ENCODE assay signal across 9 mouse cellular contexts in genomic region chr8:110168046-110168445, GRCm38 (mm10). TPM values are rescaled to one million over a fixed set of nuclear protein-coding genes. Genes with fewer than 3 reads are reported as not detected.
A peak's percentile ranks its signal among the peaks of the same experiment; 100 is the strongest.
DNase-seq lines count a peak whose midpoint lies in the region; ATAC-seq and TF ChIP-seq lines count a peak whose summit lies in the region.
"Had no signal": no experiment of that assay in that cellular context is flagged by ENCODE, and none has a peak within 500 bp of the region (broad histone marks: within the 10 kb centered on the region; RNA-seq: fewer than 3 reads in every experiment).

Gene Calb2 (minus strand): TSS chr8:110168210.

- TF ChIP-seq POLR2A in kidney, adult 2 months (IDR thresholded peaks at IDR 0.05; ENCODE audit: low read depth, low read length), result no peak

- no peak within 1 kb of the TSS for H3K9ac ChIP-seq in midbrain, embryonic 14.5 days (replicated peaks; ENCODE audit: low read length)
- no peak within 1 kb of the TSS for H3K9ac ChIP-seq in stomach, postnatal 0 days (ENCODE audit: low read length)

- no peaks in the 10 kb centered on the region for H3K27me3 ChIP-seq in kidney, adult 2 months (replicated peaks; ENCODE audit: control insufficient read depth, insufficient read depth, low read length)
- H3K27me3 ChIP-seq in limb, embryonic 10.5 days (ENCODE audit: low read depth, poor library complexity, severe bottlenecking), result peaks cover 45% of the 10 kb centered on the region
- peaks cover 9% of the 10 kb centered on the region for H3K27me3 ChIP-seq in midbrain, embryonic 14.5 days (ENCODE audit: control insufficient read depth, insufficient read depth, low read length)
- H3K27me3 ChIP-seq in stomach, postnatal 0 days (ENCODE audit: control insufficient read depth, insufficient read depth, low read length), result no peaks in the 10 kb centered on the region

- ATAC-seq in common myeloid progenitor, adult 5-6 weeks (replicated peaks; ENCODE audit: low read depth, poor library complexity, severe bottlenecking), result peak; percentile 60
- ATAC-seq in midbrain, embryonic 14.5 days (ENCODE audit: low FRiP score, low TSS enrichment), result peak; percentile 71
- peak; percentile 49 for ATAC-seq in stomach, postnatal 0 days (ENCODE audit: low FRiP score, low TSS enrichment)

- no peaks in the 10 kb centered on the region for H3K4me1 ChIP-seq in kidney, adult 2 months (ENCODE audit: control insufficient read depth, insufficient read depth, low read length)
- H3K4me1 ChIP-seq in limb, embryonic 10.5 days, result peaks cover 9% of the 10 kb centered on the region
- no peaks in the 10 kb centered on the region for H3K4me1 ChIP-seq in midbrain, embryonic 14.5 days (ENCODE audit: control insufficient read depth, insufficient read depth, low read length)
- H3K4me1 ChIP-seq in stomach, postnatal 0 days (replicated peaks; ENCODE audit: control insufficient read depth, insufficient read depth), result no peaks in the 10 kb centered on the region

- WGBS in kidney, adult 2 months, result 2% methylated on average over 33 of the region's 33 CpGs
- under 1% methylated on average over 33 of the region's 33 CpGs for WGBS in limb, embryonic 10.5 days
- WGBS in midbrain, embryonic 14.5 days, result 1% methylated on average over 33 of the region's 33 CpGs
- WGBS in stomach, postnatal 0 days, result under 1% methylated on average over 33 of the region's 33 CpGs

- H3K4me2 ChIP-seq in midbrain, embryonic 14.5 days (ENCODE audit: low read length), result peak within 1 kb of the TSS; percentile 51
- no peak within 1 kb of the TSS for H3K4me2 ChIP-seq in stomach, postnatal 0 days (replicated peaks; ENCODE audit: low read depth)

- no peak within 1 kb of the TSS for H3K27ac ChIP-seq in kidney, adult 2 months (ENCODE audit: insufficient read depth, low read depth, low read length)
- no peak within 1 kb of the TSS for H3K27ac ChIP-seq in limb, embryonic 10.5 days
- H3K27ac ChIP-seq in midbrain, embryonic 14.5 days (replicated peaks; ENCODE audit: low read depth, low read length), result no peak within 1 kb of the TSS
- no peak within 1 kb of the TSS for H3K27ac ChIP-seq in stomach, postnatal 0 days (replicated peaks)

- no peak for TF ChIP-seq EP300 in stomach, postnatal 0 days (optimal IDR thresholded peaks at IDR 0.05)

- H3K36me3 ChIP-seq in kidney, adult 2 months (ENCODE audit: control insufficient read depth, insufficient read depth, low read length), result no peaks in the 10 kb centered on the region
- H3K36me3 ChIP-seq in limb, embryonic 10.5 days, result no peaks in the 10 kb centered on the region
- H3K36me3 ChIP-seq in midbrain, embryonic 14.5 days (ENCODE audit: control insufficient read depth, insufficient read depth, low read length), result no peaks in the 10 kb centered on the region
- H3K36me3 ChIP-seq in stomach, postnatal 0 days (ENCODE audit: control insufficient read depth, insufficient read depth, low read length), result no peaks in the 10 kb centered on the region

- peak; percentile 36; the same call in 1 of the 2 replicates for TF ChIP-seq CTCF in kidney, adult 2 months (conservative IDR thresholded peaks at IDR 0.05; ENCODE audit: insufficient read depth, insufficient read length, low read depth, low read length)
- peak; percentile 83 for TF ChIP-seq CTCF in stomach, postnatal 0 days (IDR thresholded peaks at IDR 0.05; ENCODE audit: low read depth)

- H3K4me3 ChIP-seq in kidney, adult 2 months (ENCODE audit: insufficient read depth, low read depth, low read length), result no peak within 1 kb of the TSS
- peak within 1 kb of the TSS; percentile 34 for H3K4me3 ChIP-seq in limb, embryonic 10.5 days
- peak within 1 kb of the TSS; percentile 27 for H3K4me3 ChIP-seq in midbrain, embryonic 14.5 days (replicated peaks; ENCODE audit: low read depth, low read length)
- H3K4me3 ChIP-seq in stomach, postnatal 0 days (ENCODE audit: low read depth, low read length), result no peak within 1 kb of the TSS; the same call in 1 of the 2 replicates

- H3K9me3 ChIP-seq in limb, embryonic 10.5 days (replicated peaks), result no peaks in the 10 kb centered on the region
- no peaks in the 10 kb centered on the region for H3K9me3 ChIP-seq in midbrain, embryonic 14.5 days (ENCODE audit: control insufficient read depth, low read length)
- H3K9me3 ChIP-seq in stomach, postnatal 0 days (ENCODE audit: control insufficient read depth, low read length), result no peaks in the 10 kb centered on the region

- DNase-seq in kidney, adult 18-20 months, result peak; percentile 28
- no peak for DNase-seq in kidney, adult 11 months
- DNase-seq in gastrocnemius, adult 18-20 months (ENCODE audit: low spot score), result peak; percentile 1
- peak; percentile 5 for DNase-seq in kidney, adult 2 months
- DNase-seq in limb, embryonic 10.5 days (ENCODE audit: low spot score), result peak; percentile 88
- peak; percentile 93 for DNase-seq in midbrain, embryonic 14.5 days
- DNase-seq in stomach, postnatal 0 days (ENCODE audit: low spot score), result peak; percentile 57

RNA-seq across cellular contexts. Expression of gene Calb2, which starts in this region (rescaled TPM):
- total RNA-seq in common myeloid progenitor, adult 5-6 weeks (2017), result not detected in 2 replicates
- not detected for total RNA-seq in gastrocnemius, adult 18-20 months (2021)
- polyA plus RNA-seq in kidney, adult 2 months (2012; rRNA removed), result not detected in 2 replicates
- polyA plus RNA-seq in limb, embryonic 10.5 days (2016; fragmentation: Nextera tagmentation; extraction: Ambion mirVana), result 2.9 and 10.2 TPM in 2 replicates
- 97.2 and 120 TPM in 2 replicates for polyA plus RNA-seq in midbrain, embryonic 14.5 days (2014; fragmentation: Nextera tagmentation; extraction: Ambion mirVana)
- polyA plus RNA-seq in stomach, postnatal 0 days (2015; fragmentation: Nextera tagmentation; extraction: Ambion mirVana), result 0.17 and 0.19 TPM in 2 replicates
- polyA plus RNA-seq: liver, embryonic 16.5 days had no signal

Comparison
In these comparisons a context has a peak if more than half of its experiments do, and no peak if none do; other contexts are left out.
1. Peak in ATAC-seq in common myeloid progenitor, adult 5-6 weeks; RNA of the gene not detected or under 1 TPM.
2. Peak in DNase-seq in gastrocnemius, adult 18-20 months; RNA of the gene not detected or under 1 TPM.
3. Peak in DNase-seq in kidney, adult 2 months; RNA of the gene not detected or under 1 TPM.
4. Peak in DNase-seq and ATAC-seq in stomach, postnatal 0 days; RNA of the gene not detected or under 1 TPM.
5. H3K4me3 ChIP-seq: peak in limb, embryonic 10.5 days (single experiment) and midbrain, embryonic 14.5 days (single experiment); none in kidney, adult 2 months (single experiment) and stomach, postnatal 0 days (single experiment).
6. Peak in every context shown above with its lines, with median percentiles within 50 percentile points of each other: ATAC-seq.